Mouse (Mus musculus) E14TG2a.4 (cell line): ENCODE measurements around the gene Ghr.

ENCODE experiments used
- CTCF ChIP-seq: conservative IDR thresholded peaks from 2 replicates; pipeline ENCODE4 v1.5.1; 2014; ENCODE audit warnings: low read length
- NANOG ChIP-seq: IDR thresholded peaks from 2 replicates; pipeline ENCODE4 v1.6.1; 2014; ENCODE audit warnings: borderline replicate concordance, low read length, mixed read lengths

GRCm38 (mm10) chr15:3389011-3389410, 194.3 kb downstream of the Ghr start:
- TF ChIP-seq CTCF, result no peak
- no peak for TF ChIP-seq NANOG
